Mouse (Mus musculus) kidney, adult 2 months (tissue): ENCODE measurements around the gene Zswim5.

Experiments used
- CTCF ChIP-seq: fragments of 200-500 bp; conservative IDR thresholded peaks from 2 replicates; pipeline ENCODE4 v1.5.1; 2011; ENCODE audit warnings: low read depth, mild to moderate bottlenecking, control low read depth, low read length, moderate library complexity, mixed read lengths; ENCODE audit not compliant: insufficient read depth, insufficient read length
- POLR2A ChIP-seq: fragments of 200-500 bp; IDR thresholded peaks from one replicate; pipeline ENCODE4 v1.6.1; 2011; ENCODE audit warnings: low read depth, low read length, control low read depth

DNA sequence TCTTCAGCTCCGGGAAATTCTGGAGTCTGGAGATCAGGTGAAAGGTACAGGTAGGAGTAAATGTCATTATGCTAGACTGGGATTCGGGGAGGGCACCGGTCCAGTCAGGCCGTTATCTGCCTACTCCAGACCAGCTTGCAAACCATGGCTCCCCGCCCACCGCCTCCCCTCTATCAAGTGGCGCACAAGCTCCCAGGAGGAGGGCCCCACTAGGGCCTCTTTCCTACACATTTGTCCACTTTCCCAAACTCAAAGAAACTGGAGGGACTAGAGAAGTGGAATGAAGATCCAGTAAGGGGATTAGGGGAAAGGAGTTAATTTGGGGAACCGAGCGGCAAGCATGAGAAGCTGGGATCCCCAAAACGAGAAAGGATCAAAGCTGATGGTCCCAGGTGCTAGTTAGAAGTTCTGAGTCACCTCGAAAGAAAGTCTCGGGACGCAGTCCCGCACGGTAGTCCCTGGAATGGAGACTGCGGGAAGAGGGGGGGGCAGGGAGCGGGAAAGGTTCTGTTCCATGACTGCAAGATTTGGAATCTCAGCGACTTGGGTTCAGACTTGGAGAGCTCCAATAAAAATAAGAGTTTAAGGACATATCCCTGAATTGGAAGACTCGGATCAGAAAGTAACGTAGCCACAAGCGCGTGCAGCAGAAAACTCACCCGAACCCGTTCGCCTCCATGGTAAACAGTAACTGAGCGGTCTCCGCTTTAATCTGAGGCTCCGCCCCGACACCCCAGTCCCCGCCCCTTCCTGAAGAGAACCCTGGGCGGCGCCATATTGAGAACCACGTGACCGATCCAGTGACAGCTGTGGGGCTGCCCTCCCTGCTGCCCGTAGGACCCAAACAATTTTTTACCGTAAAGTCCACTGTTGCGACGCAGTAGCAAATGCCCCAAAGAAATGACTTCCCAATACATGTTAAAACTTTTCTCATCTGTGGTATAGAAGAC, 116.8 kb downstream of the Zswim5 start, which contains the start of gene Urod:
- no peak for TF ChIP-seq POLR2A
- no peak for TF ChIP-seq CTCF
